Mouse (Mus musculus) brain, adult 2 months (tissue): ENCODE results near the gene Gfod1.

Experiments
- DNase-seq: peaks from one replicate; pipeline ENCODE4 v3.0.0; 2011; ENCODE audit warnings: low read depth, low spot score

Gfod1 gene

GRCm38 (mm10) chr13:43299171-43299570 is 4.8 kb downstream of the Gfod1 start:
- no peak for DNase-seq

DNA sequence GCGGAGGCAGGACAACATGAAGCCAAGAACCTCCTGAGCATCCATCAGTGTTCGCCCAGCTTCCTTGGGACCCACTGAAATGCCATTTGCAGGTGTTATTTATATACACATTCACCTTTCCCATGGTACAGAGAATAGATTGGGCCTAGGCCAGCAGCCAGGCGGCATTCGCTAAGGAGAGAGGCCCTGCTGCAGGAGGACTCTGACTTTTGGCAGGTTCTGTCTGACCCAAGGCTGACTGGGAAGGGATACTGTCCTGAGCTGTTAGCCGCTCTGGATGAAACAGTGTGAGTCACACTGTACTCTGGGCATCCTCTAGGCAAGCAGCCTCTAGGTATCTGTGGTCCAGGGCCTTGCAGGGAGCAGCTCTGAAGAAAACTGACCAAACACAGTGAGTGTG is 6.4 kb downstream of the Gfod1 start:
- peak; percentile 90 for DNase-seq

DNA sequence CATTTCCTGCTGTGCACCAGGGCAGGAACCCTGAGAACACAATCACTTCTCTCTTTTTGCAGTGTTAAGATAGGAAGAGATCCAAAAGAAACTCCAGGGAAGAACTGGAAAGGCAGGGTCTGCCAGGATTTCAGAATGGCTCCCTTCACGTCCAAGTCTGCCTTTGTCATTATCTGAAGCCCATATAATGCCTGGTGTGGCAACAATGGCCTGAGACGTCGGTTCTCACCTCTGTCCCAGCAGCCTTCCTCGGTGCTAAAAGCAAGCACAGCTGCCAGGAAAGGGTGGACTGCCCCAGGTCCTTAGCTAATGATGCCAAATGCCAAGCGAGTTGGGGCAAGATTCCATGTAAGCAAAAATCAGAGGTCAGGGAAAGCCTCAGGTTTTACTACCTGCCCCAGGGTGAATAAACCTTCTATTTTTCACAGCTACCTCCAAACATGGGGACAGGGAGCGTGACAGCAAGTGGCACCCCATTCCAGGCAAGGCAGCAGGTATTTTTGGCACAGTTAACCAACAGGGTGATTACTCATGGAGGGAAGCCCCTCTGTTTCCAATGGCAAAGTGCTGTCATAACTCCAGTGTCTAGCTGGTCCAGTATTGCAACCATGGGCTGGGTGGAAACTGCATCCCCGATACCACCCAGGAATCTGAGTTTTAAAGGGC is 7.7 kb downstream of the Gfod1 start:
- no peak for DNase-seq

GRCm38 (mm10) chr13:43295684-43296083 is 8.3 kb downstream of the Gfod1 start:
- no peak for DNase-seq

DNA sequence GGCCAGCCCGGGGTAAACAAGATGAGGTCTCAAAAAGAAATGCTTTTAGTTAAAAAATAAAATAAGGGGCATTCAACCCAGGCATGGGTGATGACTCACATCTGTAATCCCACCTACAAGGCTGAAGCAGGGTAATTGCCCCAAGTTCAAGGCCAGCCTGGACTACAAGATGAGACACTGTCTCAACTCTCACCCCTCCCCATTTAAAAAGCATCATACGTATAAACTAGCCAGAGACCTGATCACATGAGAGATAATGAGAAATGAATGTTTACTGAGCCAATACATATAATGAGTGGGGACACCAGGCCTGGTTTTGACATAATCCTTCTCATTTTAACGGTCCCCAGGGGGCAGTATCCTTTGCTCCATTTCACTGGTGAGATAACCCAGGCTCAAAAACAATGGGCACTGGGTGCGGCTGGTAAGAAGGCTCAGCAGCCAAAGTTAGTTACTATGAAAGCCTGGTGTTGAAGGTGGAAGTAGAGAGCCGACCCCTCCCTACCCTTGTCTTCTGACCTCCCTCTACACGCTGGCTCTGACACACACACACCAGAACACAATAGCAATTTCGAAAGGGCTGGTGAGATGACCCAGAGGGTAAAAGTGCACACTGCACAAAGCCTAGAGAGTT is 8.9 kb downstream of the Gfod1 start:
- no peak for DNase-seq

- no peak for DNase-seq
Measured at GRCm38 (mm10) chr13:43292892-43293291, 11.1 kb downstream of the Gfod1 start.

GRCm38 (mm10) chr13:43289076-43289475 is 14.9 kb downstream of the Gfod1 start:
- DNase-seq: peak; percentile 50

DNA sequence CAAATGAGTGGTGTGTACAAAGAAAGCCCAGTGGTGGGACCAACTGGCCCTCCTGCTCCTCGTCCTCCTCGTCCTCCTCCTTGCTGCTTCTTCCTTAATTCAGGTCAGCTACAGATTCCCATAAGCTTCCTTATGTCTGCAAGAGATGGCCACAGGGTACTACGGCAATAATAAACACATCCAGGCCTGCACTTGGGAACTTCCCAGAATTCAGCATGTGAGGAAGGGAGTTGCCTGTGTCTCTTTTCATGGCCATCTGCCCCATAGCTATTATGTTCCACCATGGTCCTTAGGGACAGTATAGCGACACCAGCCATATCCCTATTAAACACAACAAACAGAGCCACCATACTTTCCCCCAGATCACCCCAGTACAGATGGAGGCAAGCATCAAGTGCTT is 15.5 kb downstream of the Gfod1 start:
- DNase-seq: no peak

DNA sequence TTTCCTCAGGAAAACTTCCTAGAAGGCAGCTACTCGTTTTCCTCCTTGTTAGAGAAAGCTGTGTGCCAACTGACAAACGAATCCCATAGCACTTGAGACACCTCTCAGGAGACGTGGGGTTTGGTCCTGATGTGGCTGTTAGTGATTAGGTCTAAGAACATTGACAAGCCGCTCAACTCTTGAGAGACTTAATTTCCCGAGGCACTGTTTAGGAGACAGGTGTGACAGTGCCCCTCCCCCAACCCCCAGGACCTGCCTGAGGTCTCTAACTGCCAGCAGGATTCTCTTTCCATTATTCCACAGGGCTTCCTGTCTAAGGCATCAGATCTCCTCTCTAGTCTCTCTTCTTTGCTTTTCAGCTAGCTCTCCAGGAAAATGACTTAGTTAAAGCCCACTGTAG is 15.9 kb downstream of the Gfod1 start:
- DNase-seq: no peak

- no peak for DNase-seq
Measured at GRCm38 (mm10) chr13:43286836-43287235, 17.1 kb downstream of the Gfod1 start.

DNA sequence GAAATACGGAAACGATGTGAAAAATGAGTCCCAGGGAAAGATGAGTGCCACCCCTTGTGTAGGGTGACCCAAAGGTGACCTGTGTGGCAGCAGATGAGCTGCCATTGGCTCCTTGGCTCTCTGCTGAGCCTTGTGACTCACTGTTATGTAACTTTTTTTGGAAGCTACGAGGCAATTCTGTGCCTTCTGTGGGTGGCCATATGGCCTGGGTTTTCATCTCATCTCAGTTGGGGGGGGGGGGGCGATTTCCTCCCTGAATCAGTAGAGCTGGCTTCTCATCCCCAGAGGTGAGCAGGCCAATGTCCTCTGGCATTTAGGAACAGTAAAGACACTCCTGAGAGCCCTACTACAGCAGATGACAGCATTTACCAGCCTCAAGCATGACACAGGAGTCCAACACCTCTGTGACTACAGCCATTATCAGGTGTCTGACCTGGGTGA is 19.2 kb downstream of the Gfod1 start:
- peak; percentile 98 for DNase-seq

DNA sequence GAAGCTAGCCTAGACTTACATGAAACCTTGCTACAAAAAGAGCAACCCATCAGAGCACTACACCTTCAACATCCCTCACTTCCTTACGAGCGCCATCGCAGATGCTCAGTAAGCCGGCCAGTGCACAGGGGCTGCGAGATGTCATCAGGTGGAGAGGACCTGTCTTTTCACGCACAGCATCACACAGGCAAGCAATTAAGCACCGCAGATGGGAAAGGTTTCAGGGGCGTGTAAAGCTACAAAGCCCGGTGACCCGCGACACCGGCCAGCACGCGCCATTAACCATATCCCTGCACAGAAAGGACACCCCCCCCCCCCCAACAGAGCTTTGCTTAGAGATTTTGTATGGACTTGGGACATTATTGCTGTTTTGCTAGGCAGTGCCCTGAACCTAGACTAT is 30.1 kb downstream of the Gfod1 start:
- DNase-seq: no peak

- DNase-seq: peak; percentile 87
Measured at GRCm38 (mm10) chr13:43272303-43273135, 31.5 kb downstream of the Gfod1 start.

- DNase-seq: peak; percentile 95
Measured at GRCm38 (mm10) chr13:43271481-43271880, 32.5 kb downstream of the Gfod1 start.

GRCm38 (mm10) chr13:43270220-43270597 is 33.8 kb downstream of the Gfod1 start:
- DNase-seq: no peak

- DNase-seq: no peak
Measured at GRCm38 (mm10) chr13:43269460-43270219, 34.3 kb downstream of the Gfod1 start.

DNA sequence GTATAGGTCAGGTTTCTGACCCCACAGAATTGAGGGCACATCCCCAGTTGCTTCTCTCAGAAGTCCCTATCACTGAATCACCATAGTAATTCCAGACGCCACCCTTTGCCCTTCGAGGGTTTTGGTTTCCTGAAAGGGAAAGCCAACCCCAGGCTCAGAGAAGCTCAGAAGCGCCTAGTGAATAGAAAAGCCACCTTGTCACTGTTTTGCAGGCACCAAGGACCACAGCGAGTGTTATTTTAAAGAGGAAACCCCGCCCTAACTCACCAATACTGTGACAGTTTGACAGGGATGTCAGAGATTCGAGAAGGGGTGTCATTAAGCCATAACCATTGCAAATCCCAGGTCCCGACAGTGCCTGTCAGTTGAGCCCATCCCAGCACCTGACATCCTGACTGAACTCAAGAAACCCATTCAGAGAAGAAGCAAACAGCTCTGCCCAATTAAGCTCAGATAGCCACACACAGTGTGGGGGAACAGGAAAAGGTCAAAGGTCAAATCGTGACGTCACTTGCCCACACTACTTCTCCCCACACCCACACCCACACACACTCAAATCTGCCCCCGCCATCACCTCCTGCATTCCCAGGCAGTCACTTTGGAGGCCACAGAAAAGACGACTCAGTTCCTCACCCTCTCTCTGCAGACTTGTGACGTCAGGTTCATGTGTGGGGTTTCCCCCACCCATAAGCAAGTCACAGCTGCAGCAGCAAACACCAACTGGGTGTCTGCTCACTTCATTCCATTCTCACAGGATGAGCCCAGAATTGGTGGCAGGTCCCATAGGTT is 35.2 kb downstream of the Gfod1 start:
- DNase-seq: peak; percentile 70

DNA sequence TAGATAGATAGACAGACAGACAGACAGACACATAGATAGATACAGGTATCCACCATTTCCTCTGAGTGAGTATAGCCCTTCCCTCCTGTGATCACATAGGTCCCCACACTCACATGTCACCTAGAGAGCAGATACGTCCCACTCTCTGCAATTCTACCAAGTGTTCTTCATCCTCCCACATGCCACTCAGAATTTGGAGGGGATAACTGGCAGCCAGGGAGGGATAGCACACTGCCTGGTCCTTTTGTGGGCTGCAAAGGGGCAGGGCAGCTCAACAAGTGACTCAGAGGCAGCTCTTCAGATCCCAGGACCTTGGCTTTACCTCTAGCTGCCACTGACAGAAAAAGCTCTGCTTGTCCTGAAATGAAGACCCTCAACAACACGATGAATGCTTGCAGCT is 36.1 kb downstream of the Gfod1 start:
- DNase-seq: no peak

GRCm38 (mm10) chr13:43267216-43267615 is 36.8 kb downstream of the Gfod1 start:
- DNase-seq: no peak

DNA sequence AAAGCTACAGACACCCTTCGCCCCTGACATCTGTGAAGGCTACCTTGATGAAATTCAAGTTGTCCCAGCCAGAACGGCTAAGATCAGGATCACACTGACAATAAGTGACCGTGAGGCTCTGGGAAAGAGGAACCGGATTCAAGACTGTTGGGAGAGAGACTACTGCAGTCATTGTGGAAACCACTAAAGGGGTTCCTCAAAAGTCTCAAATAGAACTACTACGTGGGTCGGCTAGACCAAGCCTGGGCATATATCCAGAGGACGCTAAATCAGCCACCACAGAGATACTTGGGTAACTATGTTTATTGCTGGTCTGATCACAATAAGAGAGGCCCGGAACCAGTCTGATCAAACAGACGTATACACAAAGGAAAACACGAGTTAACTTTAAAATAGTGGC is 37.6 kb downstream of the Gfod1 start:
- no peak for DNase-seq

- peak; percentile 80 for DNase-seq
Measured at GRCm38 (mm10) chr13:43265116-43265515, 38.9 kb downstream of the Gfod1 start.
